Mouse (Mus musculus): ENCODE results near the gene Gnl1.

DNA sequence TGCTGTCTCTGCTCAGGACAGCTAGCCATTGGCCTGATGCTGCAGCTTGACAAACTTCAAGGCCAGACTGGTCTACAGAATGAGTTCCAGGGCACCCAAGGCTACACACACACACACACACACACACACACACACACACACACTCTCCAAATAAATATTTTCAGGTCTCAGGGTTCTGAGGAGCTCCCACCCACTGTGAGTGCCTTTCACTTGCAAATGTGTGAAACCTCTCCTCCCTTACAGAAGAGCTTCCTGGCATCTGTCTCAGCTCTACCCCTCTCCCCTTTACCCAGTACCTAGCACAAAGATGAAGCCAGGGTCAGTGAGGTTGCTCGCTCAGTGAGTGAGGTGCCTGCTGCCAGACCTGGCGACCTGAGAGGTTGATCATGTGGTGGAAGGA lies 40.5 kb upstream of the Gnl1 start:
- no peak for TF ChIP-seq CTCF (IDR thresholded peaks at IDR 0.05; ENCODE audit: low read depth)
- TF ChIP-seq EP300 (optimal IDR thresholded peaks at IDR 0.05): no peak

All from stomach, postnatal 0 days (tissue).